Mouse (Mus musculus): ENCODE results near the gene Gm47841. TPM values are rescaled to one million over a fixed set of nuclear protein-coding genes. Genes with fewer than 3 reads are reported as not detected.

The Gm47841 gene
- total RNA-seq, 2 experiments from 2014 or later, result 0.33 TPM; not detected in 1

DNA sequence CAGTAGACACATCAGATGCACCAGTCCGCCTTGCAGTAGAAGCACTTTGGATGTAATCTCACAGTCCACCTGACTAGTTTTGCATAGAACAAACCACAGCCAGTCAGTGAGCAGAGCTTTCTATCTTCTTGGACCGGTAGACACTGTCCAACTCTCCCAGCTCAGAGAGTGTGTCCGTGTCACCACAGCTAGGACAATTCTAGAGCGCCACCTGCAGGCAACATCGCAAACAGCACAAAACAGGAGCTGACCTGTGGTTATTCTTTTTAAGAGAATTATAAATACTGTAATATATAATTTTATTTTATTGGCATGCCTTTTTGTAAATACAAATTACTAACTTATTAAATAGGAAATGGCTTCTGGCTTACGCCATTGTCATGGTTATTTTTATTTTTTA is 4.6 kb downstream of the Gm47841 start:
- DNase-seq, result peak; percentile 82

DNA sequence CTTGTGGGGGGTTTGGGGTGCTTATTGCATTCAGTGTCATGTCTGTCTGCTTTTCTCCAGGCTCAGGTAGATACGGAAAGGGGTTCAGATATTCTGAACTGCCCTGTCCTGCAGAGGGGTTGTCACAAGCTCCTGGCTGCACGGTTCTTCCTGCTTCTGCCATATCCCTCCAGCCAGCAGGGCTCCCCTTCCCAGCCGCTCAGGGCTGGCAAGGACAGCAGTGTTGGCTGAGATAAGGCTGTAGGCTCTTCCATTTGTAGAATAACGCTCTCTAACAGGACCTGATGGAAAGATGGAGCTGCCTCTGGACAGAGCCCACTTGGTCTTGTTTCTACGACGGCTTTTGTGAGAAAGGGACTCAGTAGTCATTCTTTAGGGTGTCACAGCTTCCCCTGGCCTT is 5.2 kb downstream of the Gm47841 start:
- DNase-seq, result no peak

DNA sequence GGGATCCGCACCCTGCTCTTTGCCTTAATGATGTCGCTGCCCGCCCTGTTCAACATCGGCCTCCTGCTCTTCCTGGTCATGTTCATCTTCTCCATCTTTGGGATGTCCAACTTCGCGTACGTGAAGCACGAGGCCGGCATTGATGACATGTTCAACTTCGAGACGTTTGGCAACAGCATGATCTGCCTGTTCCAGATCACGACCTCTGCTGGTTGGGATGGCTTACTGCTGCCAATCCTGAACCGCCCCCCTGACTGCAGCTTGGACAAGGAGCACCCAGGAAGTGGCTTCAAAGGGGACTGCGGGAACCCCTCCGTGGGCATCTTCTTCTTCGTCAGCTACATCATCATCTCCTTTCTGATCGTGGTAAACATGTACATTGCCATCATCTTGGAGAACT is 7.5 kb downstream of the Gm47841 start:
- DNase-seq, result no peak

DNA sequence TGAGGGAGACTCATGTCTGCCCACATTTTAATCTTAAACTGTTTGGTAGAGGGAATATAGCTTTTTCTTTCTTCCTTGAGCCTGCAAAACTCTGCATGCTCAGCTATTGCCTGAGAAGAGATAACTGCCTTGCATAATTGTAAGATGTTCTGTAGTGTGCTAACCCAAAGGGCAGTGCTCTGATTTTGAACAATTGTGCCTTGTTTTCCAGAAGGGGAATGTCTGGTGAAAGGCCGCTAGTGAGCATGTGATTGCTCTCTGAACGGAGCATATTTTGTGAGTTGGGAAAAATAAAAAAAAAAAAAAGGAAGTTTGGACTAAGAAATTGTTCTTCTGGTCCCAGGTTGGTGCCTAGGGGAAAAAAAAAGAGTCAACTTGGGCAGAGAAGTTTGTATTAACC is 18.2 kb downstream of the Gm47841 start:
- DNase-seq, result no peak

DNA sequence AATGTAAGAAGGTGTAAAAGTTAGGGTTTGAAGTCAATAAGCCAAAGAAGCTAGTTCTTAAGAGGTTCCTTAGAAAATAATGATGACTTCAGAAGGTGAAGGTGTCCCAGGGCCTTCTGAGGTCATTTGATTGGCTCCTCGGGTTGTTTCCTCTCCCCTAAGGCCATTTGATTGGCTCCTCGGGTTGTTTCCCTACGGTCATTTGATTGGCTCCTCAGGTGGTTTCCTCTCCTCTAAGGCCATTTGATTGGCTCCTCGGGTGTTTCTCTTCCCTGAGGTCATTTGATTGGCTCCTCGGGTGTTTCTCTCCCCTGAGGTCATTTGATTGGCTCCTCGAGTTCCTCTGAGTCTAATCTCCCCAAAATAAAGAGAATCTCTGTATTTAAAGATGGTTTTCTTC is 35.8 kb downstream of the Gm47841 start:
- no peak for DNase-seq

DNA sequence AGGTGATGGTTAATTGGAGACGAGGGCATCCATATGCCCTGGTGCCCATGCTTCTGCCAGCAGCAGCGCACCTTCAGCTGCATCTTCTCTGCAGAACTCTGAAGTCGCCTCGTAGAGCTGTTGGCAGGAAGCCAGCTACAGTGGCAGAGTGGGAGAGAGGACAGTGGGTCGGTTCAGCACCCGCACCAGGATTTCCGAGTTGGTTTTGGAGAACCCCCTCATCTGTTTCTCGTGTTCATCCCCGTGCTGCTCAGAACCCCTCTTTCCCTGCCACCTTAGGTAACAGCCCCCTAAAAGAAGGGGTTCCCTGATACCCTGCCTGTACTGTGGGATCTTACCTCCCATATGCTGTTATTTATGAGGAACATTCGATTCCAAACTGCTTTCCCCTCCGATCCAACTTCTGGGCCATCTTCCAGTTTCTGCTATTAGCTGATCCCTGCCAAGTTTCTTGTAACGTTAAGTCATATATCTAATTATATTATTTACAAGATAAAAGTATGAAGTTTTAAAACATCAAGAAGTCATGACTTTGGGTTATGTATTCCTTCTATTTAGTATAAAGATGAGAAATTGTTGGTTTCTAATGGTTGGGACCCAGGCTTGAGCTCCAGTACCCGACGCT is 38.7 kb downstream of the Gm47841 start:
- no peak for DNase-seq

DNA sequence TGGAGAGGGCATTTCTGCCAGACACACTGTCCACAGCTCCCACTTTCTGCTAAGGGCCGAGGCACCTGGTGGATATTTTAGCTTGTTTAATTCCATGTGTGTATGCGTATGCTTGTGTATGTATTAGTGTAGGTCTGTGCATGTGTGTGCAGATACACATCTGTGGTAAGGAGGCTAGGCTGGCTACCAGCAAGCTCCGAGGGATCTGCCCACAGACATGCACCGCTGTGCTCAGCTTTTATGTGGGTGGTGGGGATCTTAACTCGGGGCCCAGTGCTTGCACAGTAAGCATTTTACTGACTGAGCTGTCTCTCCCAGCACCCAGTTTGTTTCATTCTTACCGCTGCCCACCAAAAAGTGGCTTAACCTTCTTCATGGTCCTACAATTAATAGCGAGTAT is 40.0 kb downstream of the Gm47841 start:
- DNase-seq, result no peak

DNA sequence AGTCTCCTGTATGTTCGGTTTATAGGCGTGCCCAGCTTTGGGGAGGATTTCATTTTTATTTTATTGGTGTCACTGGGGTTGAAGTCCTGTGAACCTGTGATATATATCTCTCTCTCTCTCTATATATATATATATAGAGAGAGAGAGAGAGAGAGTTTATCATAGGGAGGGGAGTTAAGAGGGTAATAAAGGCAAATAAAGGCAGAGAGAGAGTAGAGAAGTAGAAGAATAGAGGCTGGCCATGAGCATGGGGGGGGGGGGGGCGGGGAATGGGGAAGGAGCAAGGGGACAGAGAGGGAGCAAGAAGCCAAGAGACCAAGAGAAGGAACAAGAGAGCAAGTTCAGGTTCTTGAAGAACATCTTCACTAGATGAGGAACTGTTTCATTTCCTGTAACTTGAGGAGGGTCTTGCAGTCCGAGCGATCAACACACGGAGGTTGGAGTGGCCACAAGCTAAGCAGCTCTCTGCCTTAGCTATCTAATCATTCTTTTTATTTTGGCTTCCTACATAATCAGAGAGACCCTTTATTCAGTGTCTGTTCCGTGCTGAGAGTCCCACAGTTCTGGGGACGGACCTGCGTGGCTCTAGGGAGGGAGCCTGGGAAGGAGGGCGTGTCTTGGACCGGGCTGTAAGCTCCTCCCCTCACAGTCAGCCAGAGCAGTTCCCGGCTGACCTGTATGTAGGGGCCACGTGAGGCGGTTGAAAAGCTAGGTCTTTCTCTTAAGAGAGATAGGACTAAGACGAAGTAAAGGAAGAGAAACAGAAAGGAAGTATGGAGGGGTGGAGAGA is 40.8 kb downstream of the Gm47841 start:
- DNase-seq, result peak; percentile 80

DNA sequence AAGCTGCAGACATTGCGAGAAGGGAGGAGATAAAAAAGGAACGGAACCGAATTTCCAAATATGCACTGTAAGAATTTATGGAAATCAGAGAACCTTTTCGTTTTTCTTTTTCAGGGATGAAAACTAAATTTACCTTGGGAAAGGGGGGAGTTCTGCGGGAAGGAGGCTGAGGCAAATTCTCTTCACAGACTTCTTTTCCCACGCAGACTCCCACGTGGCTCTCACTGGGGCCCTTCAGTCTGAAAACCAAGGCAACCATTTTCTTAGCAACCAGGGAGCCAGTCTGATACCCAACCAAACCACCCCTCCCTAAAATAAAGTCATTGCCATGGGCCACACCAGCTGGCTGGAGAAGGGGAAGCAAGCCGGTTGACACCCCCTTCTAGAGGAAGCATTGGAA is 41.5 kb downstream of the Gm47841 start:
- DNase-seq, result no peak

DNA sequence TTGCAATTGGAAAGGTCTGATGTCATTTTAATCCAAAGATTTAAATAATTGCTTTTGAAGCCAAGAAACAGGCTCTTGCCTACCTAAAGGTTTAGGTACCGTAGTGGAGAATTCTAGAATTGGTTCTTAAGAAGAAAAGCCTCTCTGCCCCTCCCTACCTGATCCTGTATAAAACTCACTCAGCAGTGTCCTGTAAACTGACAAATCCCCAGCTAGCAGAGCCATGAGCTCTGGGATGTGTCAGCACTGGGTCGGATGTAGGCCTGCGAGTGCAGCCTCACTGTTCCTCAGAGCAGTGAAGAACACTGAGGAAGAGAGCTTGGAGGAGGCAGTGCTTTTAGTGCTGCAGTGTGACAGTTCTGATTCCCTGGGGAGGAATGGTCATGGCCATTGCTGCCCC is 42.7 kb downstream of the Gm47841 start:
- DNase-seq, result no peak

DNA sequence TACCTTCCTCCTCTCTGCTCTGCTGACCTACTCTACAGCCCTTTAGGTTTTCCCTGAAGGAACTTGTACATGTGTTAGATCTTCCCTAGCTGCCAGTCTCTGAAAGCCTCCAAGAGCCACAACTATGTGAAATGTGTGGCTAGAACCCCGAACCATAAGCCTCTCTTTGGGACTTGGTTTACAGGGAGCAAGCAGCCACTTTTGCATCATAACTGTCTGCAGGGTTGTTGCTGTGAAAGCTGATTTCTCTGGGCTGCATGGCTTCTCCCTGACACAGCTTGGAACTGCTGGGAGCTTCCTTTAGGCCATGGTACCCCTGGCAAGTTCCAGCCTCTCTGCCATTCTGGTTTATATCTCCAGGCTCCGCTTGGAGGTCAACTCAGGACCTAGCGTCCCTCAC is 44.7 kb downstream of the Gm47841 start:
- no peak for DNase-seq

DNA sequence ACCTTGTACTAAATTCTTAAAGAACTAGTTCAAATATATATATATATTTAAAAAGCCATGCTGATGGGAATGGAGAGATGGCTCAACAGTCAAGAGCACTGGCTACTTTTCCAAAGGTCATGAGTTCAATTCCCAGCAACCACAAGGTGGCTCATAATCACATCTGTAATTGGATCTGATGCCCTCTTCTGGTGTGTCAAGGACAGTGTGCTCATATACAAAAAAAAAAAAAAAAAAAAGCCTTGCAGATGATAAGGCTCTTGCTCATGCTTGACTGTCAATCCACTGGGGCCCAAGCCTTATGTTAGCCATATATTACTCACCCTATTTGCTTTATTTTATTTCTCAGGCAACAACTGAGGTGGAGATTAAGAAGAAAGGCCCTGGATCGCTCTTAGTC is 45.5 kb downstream of the Gm47841 start:
- no peak for DNase-seq

DNA sequence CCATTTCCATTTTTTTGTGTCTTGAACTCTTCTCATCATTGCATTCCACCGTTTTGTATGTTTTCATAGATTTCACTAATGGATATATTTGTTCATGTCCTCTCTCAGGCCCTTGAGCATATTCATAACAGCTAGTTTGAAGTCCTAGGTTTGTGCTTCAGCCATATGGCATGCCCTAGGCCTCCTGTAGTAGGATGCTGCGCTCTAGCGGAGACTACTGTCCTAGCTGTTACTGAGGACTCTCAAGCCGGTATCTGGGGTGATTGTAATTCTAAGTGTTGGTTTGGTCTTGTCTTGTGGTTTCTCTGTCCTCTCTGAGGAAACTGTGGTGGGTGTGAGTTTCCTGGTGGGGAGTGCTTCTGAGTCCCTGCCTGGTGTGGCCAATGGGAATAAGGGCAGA is 50.1 kb downstream of the Gm47841 start:
- peak; percentile 50 for DNase-seq

Other genes with a start within 250 kb of the Gm47841 start
- gene Scn8a, start 177.5 kb downstream of the Gm47841 start, total RNA-seq (2021), result 1 to 10 TPM; 2.5 to 5.6 TPM
- 10 to 100 TPM in 1 of 2 experiments, 1 to 10 TPM in 1; 8.4 to 11.0 TPM for gene Fignl2, start 31.2 kb upstream of the Gm47841 start, total RNA-seq (2021)
- under 1 TPM; 0.24 to 0.33 TPM for gene Ankrd33, start 68.4 kb upstream of the Gm47841 start, total RNA-seq (2021)
- 10 to 100 TPM; 19.5 to 19.8 TPM for gene Acvrl1, start 81.1 kb upstream of the Gm47841 start, total RNA-seq (2021)
- 10 to 100 TPM; 10.8 to 13.4 TPM for gene Acvr1b, start 126.7 kb upstream of the Gm47841 start, total RNA-seq (2021)
- gene Grasp, start 176.8 kb upstream of the Gm47841 start, total RNA-seq (2021), result 10 to 100 TPM; 16.4 to 24.0 TPM
- gene Nr4a1, start 206.9 kb upstream of the Gm47841 start, total RNA-seq (2021), result 100 to 1,000 TPM in 1 of 2 experiments, 10 to 100 TPM in 1; 95.8 to 589 TPM
- 100 to 1,000 TPM in 1 of 2 experiments, 10 to 100 TPM in 1; 36.6 to 103 TPM for gene Atg101, start 236.9 kb upstream of the Gm47841 start, total RNA-seq (2021)
- 1 to 10 TPM; 1.0 to 2.4 TPM for gene 6030408B16Rik, start 245.8 kb upstream of the Gm47841 start, total RNA-seq (2021)